Mouse (Mus musculus) olfactory bulb, adult 2 months (tissue): ENCODE measurements at regions not wholly inside any gene's neighbourhood (a gene's known extent, or its start where the extent isn't known, plus 50 kb on each side); places are given as distances from the start of the nearest gene placed in this dataset.

Experiments used
- CTCF ChIP-seq: fragments of 200-500 bp; IDR thresholded peaks from 2 replicates; pipeline ENCODE4 v1.5.1; 2012; ENCODE audit warnings: low read depth, mild to moderate bottlenecking, low read length, moderate library complexity; ENCODE audit not compliant: insufficient read depth
- POLR2A ChIP-seq: fragments of 200-500 bp; IDR thresholded peaks from 2 replicates; pipeline ENCODE4 v1.6.1; 2012; ENCODE audit warnings: mild to moderate bottlenecking, low read depth, low read length, moderate library complexity; ENCODE audit not compliant: insufficient read depth

- no peak for TF ChIP-seq POLR2A
- no peak for TF ChIP-seq CTCF
Measured at GRCm38 (mm10) chr9:120769679-120770078, 159.3 kb upstream of the Ctnnb1 start.
